Mouse (Mus musculus): ENCODE measurements around the gene Vmn1r90. TPM values are rescaled to one million over a fixed set of nuclear protein-coding genes. Genes with fewer than 3 reads are reported as not detected.

The Vmn1r90 gene
- polyA plus RNA-seq (2012; rRNA removed; ENCODE audit: low replicate concordance), result 0.03 and 0.33 TPM in 2 replicates

GRCm38 (mm10) chr7:14563406-14563805 is at the start of gene Vmn1r90:
TSS of gene Vmn1r90 (minus strand) at chr7:14563506.

Other genes with a start within 250 kb of the Vmn1r90 start
- not detected in 2 replicates for gene Obox8, start 229.9 kb downstream of the Vmn1r90 start, polyA plus RNA-seq (2012; rRNA removed; ENCODE audit: low replicate concordance)
- gene Sult2a8, start 116.7 kb downstream of the Vmn1r90 start, polyA plus RNA-seq (2012; rRNA removed; ENCODE audit: low replicate concordance), result not detected in 2 replicates
- gene Sult2a7, start 69.3 kb downstream of the Vmn1r90 start, polyA plus RNA-seq (2012; rRNA removed; ENCODE audit: low replicate concordance), result not detected in 2 replicates
- not detected in 2 replicates for gene Obox7, start 96.0 kb upstream of the Vmn1r90 start, polyA plus RNA-seq (2012; rRNA removed; ENCODE audit: low replicate concordance)

Data from subcutaneous adipose tissue, adult 2 months (tissue).